Mouse (Mus musculus): Measurements from ENCODE around the gene Tmem63c. TPM values are rescaled to one million over a fixed set of nuclear protein-coding genes. Genes with fewer than 3 reads are reported as not detected.

Tmem63c gene
- total RNA-seq, 1 experiment from 2014 or later, result not detected

DNA sequence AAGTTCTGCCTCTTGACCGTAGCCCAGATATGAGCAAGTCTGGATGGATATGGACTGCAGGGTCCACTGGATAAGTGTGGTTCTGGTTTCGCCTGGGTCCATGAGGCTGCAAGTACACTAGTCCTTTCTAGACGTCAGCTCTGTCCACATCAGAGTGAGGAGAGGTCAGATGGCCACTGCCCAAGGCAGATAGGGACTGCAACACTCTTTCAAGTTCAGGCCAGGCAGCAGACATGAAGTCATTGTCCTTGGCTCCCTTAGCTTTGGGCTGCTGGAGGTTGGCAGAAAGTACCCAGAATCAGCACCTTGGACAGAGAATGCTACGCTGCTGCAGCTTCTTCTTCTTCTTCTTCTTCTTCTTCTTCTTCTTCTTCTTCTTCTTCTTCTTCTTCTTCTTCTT is 19.0 kb downstream of the Tmem63c start:
- ATAC-seq (replicated peaks; ENCODE audit: insufficient number of reproducible peaks, low FRiP score, low TSS enrichment, poor library complexity, severe bottlenecking), result no peak

DNA sequence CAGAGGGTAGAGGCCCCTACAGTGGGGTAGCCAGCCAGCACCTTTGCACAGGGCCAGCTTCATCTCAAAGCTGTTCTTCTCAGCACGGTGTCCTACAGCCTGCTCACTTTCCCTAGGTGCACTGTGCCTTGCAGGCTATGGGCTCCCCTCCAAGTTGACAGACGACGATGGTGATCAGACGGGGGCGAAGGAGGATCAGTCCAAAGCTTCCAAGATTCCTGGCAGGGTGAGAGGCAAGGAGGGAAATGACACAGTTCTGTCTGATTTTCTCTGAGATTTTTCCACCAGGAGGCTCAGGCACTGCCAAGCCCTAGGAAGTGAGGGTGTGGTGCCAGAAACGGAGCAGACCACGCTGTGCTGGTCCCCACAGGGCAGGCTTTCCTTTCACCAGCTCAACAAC is 19.7 kb downstream of the Tmem63c start:
- ATAC-seq (replicated peaks; ENCODE audit: insufficient number of reproducible peaks, low FRiP score, low TSS enrichment, poor library complexity, severe bottlenecking), result no peak

DNA sequence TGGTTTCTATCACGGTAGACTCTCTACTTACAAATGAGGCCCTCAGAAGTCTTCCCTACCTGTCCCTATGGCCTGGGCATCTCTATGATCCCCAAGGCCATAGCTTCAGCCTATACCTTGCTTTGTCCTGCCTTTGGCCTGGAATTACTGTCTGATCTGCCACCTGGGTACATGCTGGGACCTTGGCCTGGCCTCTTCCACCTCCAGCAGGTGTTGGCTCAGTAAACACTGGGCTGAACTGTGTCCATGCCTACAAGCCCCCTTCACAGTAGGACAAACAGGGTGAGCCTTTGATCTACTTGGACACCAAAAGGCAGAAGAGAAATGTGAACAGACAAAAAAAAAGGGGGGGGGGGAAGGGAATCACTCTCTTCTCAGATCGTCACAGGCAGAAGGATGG is 21.3 kb downstream of the Tmem63c start:
- no peak for ATAC-seq (replicated peaks; ENCODE audit: insufficient number of reproducible peaks, low FRiP score, low TSS enrichment, poor library complexity, severe bottlenecking)

DNA sequence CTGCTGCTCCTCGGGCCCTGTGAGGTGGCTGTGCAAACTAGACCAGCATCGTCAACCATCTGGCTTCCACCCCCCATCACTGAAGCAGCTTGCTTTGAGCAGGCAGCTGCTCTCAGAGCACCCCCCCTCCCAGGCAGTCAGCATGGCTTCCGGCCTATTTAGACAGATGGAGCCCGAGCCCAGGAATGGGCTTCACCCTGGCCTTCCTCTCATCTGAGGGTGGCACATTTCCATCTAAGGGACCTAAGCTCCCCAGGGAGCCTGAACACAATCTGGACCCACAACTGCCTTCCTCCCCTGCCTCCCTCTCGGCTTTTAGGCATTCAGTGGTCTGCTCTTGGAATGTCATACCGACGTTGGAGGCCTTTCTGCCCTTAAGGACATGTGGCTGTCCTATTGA is 22.1 kb downstream of the Tmem63c start:
- no peak for ATAC-seq (replicated peaks; ENCODE audit: insufficient number of reproducible peaks, low FRiP score, low TSS enrichment, poor library complexity, severe bottlenecking)

DNA sequence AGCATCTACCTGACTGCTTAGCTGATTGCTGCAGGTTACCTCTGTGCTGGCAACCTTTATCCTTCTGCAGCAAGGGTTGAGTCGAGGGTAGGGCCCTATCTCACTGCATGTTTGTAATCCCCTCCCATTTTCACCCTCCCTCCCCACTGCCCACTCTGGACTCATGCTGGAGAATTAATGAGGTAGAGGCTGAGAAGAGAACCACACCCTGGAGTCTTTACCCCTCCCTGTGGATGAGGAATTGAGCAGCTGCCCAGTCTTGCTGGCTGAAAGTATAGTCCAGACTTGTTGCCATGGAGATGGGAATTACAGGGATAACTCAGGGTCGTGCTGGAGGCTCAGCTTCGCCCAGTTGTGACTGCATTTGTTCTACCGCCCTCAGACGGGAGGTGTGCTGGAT is 23.6 kb downstream of the Tmem63c start:
- no peak for ATAC-seq (replicated peaks; ENCODE audit: insufficient number of reproducible peaks, low FRiP score, low TSS enrichment, poor library complexity, severe bottlenecking)

DNA sequence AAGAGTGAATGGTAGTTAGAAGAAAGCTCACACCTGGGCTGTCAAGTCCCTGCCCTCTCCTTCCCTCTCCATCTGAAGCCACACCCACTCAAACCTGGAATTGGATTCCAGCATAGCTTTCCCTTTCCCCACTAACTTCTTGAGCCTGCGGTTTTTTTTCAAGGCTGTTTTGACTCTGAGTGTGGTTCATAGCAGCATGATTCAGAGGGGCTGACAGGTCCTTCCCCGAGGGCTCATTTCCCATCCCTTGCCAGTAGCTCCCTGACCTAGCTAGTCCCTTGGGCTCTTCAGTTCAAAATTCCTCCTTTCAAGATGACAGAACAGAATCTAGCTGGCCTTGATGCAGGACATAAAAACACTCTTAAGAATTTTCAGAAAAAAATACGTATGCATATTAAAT is 26.4 kb downstream of the Tmem63c start:
- no peak for ATAC-seq (replicated peaks; ENCODE audit: insufficient number of reproducible peaks, low FRiP score, low TSS enrichment, poor library complexity, severe bottlenecking)

DNA sequence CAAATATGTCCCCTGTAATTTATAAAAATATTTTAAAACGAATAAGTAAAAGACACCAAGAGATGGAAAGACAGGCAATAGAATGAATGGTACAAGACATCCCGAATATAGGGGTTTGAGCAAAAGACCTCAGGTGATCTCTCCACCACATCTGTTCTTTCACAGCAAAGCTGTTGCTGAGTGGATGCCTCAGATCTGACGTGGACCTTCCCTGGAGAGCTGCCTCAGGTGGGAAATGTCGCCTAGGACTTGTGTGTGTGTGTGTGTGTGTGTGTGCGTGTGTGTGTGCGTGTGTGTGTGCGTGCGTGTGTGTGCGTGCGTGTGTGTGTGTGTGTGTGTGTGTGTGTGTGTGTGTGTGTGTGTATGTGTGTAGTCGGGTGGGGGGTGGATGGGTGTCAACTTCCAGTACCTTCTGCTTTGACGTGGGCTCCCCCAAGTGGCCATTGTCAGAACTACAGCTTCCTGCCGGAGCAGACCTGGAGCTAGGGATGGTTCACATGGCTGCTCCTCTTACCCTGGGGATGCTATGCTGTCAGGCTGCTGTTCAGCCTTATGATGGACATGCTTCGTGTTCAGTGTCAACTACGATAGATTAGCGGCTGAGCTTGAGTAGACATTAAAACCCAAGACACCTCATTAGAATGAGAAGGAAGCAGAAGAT is 31.7 kb downstream of the Tmem63c start:
- ATAC-seq (replicated peaks; ENCODE audit: insufficient number of reproducible peaks, low FRiP score, low TSS enrichment, poor library complexity, severe bottlenecking), result peak; percentile 67; the same call in 1 of the 2 replicates

DNA sequence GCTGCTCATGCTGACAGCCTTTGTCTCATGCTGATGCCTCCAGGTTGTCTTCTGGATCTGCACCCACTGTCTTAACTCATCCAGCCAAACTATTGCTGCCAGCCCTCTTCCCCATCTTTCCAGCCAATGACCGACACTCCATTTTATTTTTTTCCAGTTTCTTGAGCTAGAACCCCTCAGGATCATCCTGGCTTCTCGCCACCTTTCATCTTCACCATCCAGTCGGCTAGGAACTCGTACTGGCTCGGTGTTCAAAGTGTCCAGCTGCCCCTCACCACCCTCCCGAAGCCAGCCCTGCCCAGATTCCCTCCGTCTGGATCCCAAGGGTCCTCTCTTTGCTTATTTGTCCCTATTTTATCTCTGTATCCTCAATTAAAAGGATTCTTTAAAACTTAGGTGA is 33.7 kb downstream of the Tmem63c start:
- ATAC-seq (replicated peaks; ENCODE audit: insufficient number of reproducible peaks, low FRiP score, low TSS enrichment, poor library complexity, severe bottlenecking), result no peak

DNA sequence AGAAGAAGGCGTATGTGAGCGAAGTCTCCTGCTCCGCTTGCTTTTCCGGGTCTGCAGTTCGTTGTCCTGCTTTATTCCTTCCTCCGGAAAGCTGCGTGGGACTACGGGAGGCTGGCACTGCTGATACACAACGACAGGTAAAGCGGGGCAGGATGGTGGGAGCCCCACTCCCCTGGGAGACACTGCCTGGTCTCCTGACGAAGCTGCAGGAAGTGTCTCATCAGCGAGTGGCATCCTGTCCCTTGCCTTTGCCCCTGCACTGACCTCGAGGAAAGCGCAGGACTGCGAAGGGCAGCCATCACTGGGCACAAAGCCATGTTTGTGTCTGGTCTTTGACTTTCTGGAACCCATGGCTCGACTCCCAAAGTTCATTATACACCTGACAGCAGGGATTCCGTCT is 35.9 kb downstream of the Tmem63c start:
- no peak for ATAC-seq (replicated peaks; ENCODE audit: insufficient number of reproducible peaks, low FRiP score, low TSS enrichment, poor library complexity, severe bottlenecking)

DNA sequence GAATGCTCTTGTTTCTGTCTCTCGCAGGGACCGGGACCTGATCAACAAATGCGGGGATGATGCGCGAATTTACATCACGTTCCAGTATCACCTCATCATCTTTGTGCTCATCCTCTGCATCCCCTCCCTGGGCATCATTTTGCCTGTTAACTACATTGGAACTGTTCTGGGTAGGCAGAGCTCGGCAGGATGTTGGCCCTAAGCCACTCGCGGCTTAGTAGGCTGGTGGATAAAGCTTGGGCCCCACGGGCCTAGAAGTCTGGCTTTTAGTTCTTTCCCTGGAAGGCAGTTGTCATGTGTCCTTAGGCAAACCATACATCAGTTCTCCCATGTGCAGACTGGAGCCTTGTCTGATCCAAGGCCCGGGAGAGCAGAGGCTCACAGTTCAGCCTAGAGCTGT is 44.3 kb downstream of the Tmem63c start:
- ATAC-seq (replicated peaks; ENCODE audit: insufficient number of reproducible peaks, low FRiP score, low TSS enrichment, poor library complexity, severe bottlenecking), result no peak

DNA sequence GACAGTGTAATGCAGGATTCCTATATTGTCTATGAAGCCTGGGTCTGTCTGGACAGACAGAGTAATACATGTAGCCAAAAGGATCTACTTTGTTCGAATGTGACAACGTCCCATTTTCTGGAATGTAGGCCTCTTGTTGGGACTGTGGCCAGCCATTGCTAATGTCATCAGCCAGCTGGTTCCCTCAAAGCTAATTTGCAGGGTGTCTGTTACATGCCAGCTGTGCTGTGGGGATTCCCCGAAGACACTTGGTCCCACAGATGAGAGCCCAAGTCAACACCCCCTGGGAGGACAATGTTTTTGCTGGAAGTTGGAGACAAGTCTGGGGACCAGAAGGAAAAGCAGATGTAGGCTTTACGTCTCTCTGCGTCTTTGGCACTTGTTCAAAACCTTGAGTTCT is 45.3 kb downstream of the Tmem63c start:
- ATAC-seq (replicated peaks; ENCODE audit: insufficient number of reproducible peaks, low FRiP score, low TSS enrichment, poor library complexity, severe bottlenecking), result no peak

DNA sequence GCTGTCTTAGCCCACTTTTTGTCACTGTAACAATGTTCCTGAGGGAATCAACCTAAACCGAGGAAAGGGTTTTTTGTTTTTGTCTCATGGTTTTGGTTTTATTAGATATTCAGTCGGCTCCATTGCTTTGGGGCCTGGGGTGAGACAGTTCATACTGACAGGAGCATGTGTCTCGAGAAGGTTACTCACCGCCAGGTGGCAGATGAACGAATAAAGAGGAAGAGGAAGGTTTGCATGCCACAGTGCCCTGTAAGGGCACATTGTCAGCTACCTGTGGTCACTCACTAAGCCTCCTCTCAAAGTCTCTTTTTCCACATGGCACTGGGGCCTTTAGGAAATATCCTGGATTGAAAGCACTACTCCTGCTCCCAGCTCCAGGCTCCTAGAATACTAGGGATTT is 49.4 kb downstream of the Tmem63c start:
- no peak for ATAC-seq (replicated peaks; ENCODE audit: insufficient number of reproducible peaks, low FRiP score, low TSS enrichment, poor library complexity, severe bottlenecking)

DNA sequence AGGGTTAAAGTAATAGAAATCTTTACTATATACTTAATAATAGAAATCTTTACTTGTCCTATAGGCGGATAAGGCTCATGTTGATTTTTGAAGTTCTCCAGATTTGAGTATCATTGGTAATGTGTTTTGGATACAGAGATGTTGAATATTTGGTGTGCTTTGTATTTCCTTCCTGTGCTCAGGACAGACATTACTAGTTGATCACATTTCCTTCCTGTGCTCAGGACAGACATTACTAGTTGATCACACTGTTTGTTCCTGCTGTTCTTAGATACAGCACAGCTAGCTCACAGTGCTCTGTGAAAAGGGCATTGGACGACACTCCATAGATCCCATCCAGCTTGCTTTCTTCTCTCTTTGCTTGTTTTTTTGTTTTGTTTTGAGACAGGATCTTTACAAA is 55.5 kb downstream of the Tmem63c start:
- ATAC-seq (replicated peaks; ENCODE audit: insufficient number of reproducible peaks, low FRiP score, low TSS enrichment, poor library complexity, severe bottlenecking), result no peak

DNA sequence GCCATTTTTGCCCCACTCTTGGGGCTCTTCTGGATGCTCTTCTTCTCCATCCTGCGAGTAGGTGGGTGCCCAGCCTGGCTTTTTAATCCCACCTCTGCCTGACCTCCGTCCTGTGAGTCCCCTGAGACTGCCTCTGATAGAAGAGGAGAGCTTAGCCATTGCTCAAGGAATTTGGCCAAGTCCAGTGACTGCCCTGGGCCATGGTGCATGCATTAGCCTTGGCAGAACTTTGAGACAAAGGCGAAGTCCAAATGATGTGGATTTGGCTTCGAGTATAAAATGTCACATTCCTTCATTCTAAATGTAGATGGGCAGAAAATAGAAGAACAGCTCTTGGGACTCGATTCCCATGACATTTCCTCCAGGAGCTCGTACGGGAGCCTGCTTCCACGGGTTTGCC is 61.7 kb downstream of the Tmem63c start:
- ATAC-seq (replicated peaks; ENCODE audit: insufficient number of reproducible peaks, low FRiP score, low TSS enrichment, poor library complexity, severe bottlenecking), result no peak

DNA sequence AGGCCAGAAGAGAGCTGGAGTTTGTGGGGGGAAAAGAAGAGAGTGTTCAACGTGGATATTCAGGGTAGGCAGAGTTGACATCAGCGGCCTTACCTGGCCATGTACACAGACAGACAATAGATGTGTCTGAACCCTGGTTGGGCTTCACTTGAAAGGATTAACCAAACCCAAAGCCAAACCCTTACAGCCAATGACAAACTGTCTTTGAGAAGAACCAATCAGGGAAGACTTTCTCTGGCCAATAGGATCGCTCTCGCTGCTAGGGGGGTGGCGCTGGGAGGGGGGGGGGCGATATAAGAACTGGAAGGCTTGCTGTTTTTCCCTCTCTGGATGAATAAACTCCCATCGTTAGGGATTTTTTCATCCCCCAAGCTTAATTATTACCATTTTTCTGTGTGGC is 66.1 kb downstream of the Tmem63c start:
- no peak for ATAC-seq (replicated peaks; ENCODE audit: insufficient number of reproducible peaks, low FRiP score, low TSS enrichment, poor library complexity, severe bottlenecking)

DNA sequence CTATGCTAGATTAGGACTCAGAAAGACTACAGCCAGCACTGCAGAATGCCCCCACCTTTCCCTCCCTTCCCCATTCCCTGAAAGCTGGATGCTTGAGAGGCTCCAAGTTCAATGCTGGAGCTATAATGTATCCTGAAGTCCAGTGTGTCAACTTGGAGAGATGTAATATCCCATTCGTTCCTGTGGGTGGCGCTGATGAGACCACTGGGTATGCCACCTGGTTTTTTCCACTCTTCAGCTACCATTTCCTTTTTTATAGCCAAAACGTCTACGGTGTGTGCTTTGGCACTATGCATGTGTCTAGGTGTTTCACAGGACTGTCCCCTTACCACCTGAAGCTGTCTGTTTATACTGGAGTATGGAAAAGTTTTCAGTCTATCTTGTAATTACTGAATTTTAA is 67.2 kb downstream of the Tmem63c start:
- no peak for ATAC-seq (replicated peaks; ENCODE audit: insufficient number of reproducible peaks, low FRiP score, low TSS enrichment, poor library complexity, severe bottlenecking)

DNA sequence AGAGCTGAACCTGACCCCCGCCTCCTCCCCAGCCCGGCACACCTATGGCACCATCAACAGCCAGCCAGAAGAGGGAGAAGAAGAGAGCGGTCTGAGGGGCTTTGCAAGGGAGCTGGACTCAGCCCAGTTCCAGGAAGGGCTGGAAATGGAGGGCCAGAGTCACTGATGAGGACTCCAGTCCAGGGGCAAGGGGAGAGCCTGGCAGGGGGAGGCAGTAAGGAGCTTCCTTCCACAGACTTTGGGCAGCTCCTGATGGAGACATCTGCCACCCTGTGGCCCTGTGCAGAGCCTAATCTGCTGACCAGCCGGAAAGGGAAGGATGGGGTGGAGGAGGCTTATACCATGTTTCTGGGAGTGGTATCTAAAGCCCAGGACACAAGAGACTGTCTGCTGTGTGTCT is 68.1 kb downstream of the Tmem63c start:
- ATAC-seq (replicated peaks; ENCODE audit: insufficient number of reproducible peaks, low FRiP score, low TSS enrichment, poor library complexity, severe bottlenecking), result no peak

DNA sequence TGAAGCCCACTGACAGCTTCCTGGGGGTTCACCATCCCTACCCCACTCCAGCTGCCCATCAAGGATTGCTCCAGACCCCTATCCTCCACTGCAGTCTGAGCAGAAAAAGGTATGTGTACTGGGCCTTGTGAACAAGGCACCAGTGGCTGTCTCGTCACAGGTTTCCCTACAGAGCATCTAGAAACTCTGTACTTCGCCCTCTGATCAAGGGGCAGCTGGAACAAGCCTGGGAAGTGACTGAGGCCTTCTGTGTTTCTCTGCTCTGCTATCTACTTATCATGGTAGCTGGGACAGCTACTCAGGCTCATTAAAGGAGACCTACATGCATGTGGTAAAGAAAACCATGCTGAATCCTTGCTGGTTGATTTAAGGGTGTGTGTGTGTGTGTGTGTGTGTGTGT is 68.6 kb downstream of the Tmem63c start:
- ATAC-seq (replicated peaks; ENCODE audit: insufficient number of reproducible peaks, low FRiP score, low TSS enrichment, poor library complexity, severe bottlenecking), result no peak

DNA sequence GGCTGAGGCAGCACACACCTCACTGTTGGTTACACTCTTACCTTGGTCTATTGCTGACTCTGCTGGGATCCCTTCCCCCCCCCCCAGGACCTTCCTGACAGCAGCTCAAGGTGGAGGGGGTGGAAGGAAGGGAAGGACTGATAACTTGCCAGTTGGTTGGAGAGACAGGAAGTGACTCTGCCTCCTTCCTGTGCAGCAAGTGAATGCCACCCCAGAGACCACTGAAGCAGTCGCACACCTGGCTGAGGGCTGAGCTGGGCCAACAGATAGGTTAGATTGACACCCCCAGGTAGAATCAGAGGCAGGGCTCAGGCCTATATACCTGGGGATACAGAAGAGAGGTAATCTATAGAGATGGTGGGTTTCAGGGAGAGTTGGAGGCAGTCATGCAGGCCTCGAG is 70.8 kb downstream of the Tmem63c start:
- ATAC-seq (replicated peaks; ENCODE audit: insufficient number of reproducible peaks, low FRiP score, low TSS enrichment, poor library complexity, severe bottlenecking), result no peak

DNA sequence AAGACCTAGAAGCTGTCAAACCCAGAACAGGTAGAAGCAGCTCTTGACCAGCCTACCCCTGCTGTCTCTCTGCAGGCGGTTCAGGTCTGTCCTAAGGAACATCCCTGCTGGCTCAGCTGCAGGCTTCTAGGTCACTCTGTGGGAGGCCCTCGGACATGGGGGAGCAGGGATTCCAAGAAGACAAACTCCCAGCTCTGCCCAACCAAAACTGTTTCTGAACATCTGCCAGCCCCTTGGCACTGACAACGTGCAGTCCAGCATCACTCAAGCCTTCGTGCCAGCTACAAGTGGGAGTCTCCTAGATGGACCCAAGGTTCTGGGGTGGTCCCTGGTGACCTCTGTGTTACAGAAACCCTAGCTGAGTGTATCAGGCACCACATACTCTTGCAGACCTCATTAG is 72.1 kb downstream of the Tmem63c start:
- ATAC-seq (replicated peaks; ENCODE audit: insufficient number of reproducible peaks, low FRiP score, low TSS enrichment, poor library complexity, severe bottlenecking), result no peak

DNA sequence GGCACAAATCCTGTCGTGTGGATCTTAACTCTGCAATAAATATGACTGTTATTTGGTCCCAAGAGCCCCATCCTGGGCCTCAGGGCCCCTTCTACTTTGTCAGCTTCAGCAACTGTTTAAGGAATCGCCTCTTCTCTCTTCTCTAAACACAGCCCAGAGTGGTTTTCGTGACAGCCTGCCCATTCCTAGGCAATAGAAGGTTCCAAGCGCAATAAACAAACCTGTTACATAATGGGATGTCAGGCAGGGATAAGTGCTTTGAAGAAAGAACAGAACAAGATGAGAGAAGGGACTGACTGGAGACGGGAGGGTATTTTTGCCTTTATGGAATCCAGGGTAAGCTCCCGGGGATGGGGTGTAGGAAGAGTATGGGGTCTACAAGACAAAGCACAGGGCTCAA is 72.5 kb downstream of the Tmem63c start:
- ATAC-seq (replicated peaks; ENCODE audit: insufficient number of reproducible peaks, low FRiP score, low TSS enrichment, poor library complexity, severe bottlenecking), result no peak
